Mouse (Mus musculus) kidney, adult 2 months (tissue): ENCODE measurements around the gene Gm128.

Source experiments
- CTCF ChIP-seq: fragments of 200-500 bp; conservative IDR thresholded peaks from 2 replicates; pipeline ENCODE4 v1.5.1; 2011; ENCODE audit warnings: low read depth, mild to moderate bottlenecking, control low read depth, low read length, moderate library complexity, mixed read lengths; ENCODE audit not compliant: insufficient read depth, insufficient read length
- POLR2A ChIP-seq: fragments of 200-500 bp; IDR thresholded peaks from one replicate; pipeline ENCODE4 v1.6.1; 2011; ENCODE audit warnings: low read depth, low read length, control low read depth

DNA sequence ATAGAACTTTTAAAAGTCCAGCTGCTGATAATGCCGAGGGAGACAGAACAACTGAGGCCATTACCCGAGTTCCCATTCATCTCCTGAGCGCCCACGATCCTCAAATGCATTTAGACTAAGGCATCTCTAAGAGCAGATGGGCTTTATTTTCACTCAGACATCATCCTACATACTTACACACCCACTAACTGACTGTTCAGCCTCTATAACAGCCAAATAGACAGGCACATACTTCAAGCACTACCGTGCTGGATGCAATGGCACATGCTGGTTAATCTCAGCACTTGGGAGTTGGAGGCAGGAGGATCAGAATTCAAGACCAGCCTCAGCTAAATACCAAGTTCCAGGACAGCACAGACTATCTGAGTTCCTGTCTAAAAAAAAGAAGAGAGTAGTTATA is 28.4 kb upstream of the Gm128 start:
- no peak for TF ChIP-seq CTCF
- no peak for TF ChIP-seq POLR2A
